Mouse (Mus musculus) liver, adult 2 months (tissue): ENCODE data around the gene Gm2663. TPM values are rescaled to one million over a fixed set of nuclear protein-coding genes. Genes with fewer than 3 reads are reported as not detected.
"Not testable (repeated sequence)": the region's sequence is repeated elsewhere in the genome, so short reads cannot be mapped to it uniquely, and the experiment has no call there.

ENCODE experiments used
- DNase-seq: peaks from one replicate; pipeline ENCODE4 v3.0.0-alpha.2; 2011; ENCODE audit warnings: low read depth, low spot score; ENCODE audit errors: extremely low read depth
- H3K27ac ChIP-seq: fragments of 200-500 bp; replicated peaks from 2 replicates; pipeline ENCODE4 v1.5.1; 2012; ENCODE audit warnings: low read depth, mild to moderate bottlenecking, control low read depth, inconsistent platforms, low read length; ENCODE audit not compliant: insufficient read depth
- H3K27me3 ChIP-seq: fragments of 200-500 bp; 2 replicates; pipeline ENCODE4 v1.6.1; 2012; ENCODE audit warnings: mild to moderate bottlenecking, moderate library complexity, low read length, inconsistent platforms; ENCODE audit not compliant: control insufficient read depth, insufficient read depth
- H3K36me3 ChIP-seq: fragments of 200-500 bp; 2 replicates; pipeline ENCODE4 v1.6.1; 2012; ENCODE audit warnings: low read length, inconsistent platforms; ENCODE audit not compliant: control insufficient read depth, insufficient read depth
- H3K4me1 ChIP-seq: fragments of 200-500 bp; 2 replicates; pipeline ENCODE4 v1.6.1; 2011; ENCODE audit warnings: low read length; ENCODE audit not compliant: control insufficient read depth, insufficient read depth
- H3K4me3 ChIP-seq: fragments of 200-500 bp; 2 replicates; pipeline ENCODE4 v1.5.1; 2011; ENCODE audit warnings: low read depth, mild to moderate bottlenecking, control low read depth, low read length, moderate library complexity; ENCODE audit not compliant: insufficient read depth
- H3K79me2 ChIP-seq: fragments of 200-500 bp; 2 replicates; pipeline ENCODE4 v1.6.1; 2012; ENCODE audit warnings: inconsistent platforms, mild to moderate bottlenecking, low read length, moderate library complexity; ENCODE audit not compliant: control insufficient read depth, insufficient read depth
- H3K9ac ChIP-seq: fragments of 200-500 bp; 2 replicates; pipeline ENCODE4 v1.6.1; 2012; ENCODE audit warnings: low read depth, mild to moderate bottlenecking, control low read depth, inconsistent platforms, low read length
- CTCF ChIP-seq: fragments of 200-500 bp; IDR thresholded peaks from 2 replicates; pipeline ENCODE4 v1.5.1; 2011; ENCODE audit warnings: low read depth, low read length, control low read depth
- POLR2A ChIP-seq: fragments of 200-500 bp; IDR thresholded peaks from 2 replicates; pipeline ENCODE4 v1.6.1; 2011; ENCODE audit warnings: low read length, control low read depth; ENCODE audit not compliant: insufficient read depth; ENCODE audit errors: extremely low read depth
- WGBS: fragments of 180-500 bp; shearing (Covaris S2); methylation state at CpG from one replicate; pipeline ENCODE4 v1.1.7; 2018; 5-methylcytosine and 5-hydroxymethylcytosine counted together
- polyA plus RNA-seq: library from polyadenylated mRNA; depleted of rRNA; stranded (reverse); fragments of >200 nt; gene quantifications from 2 replicates; pipeline ENCODE4 v1.2.3, GENCODE M21; 2012; rRNA removed
- total RNA-seq: library from RNA; depleted of rRNA; stranded (reverse); fragments of >200 nt; gene quantifications from 2 replicates; pipeline ENCODE4 v1.2.3, GENCODE M21; 2014; rRNA removed

The Gm2663 gene
- not detected in 2 replicates for total RNA-seq
- polyA plus RNA-seq = not detected in 2 replicates

DNA sequence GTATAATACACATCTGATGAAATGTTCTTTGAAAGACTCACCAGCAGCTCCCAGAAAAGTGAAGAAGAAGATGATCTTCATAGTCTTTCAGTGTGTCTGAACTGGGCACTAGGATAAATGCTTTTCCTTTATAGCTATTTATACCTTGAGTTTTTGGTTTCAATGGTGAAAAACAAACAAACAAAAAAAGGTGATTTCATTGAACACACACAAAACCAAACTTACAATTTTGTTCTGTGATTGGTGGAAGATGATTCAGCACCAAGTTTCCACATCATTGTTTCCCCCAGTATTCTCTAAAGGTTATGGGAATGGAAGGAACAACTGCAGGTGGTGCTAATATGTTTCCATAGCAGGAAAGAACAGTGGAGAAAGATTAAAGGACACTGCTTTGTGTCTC lies at the start of gene Gm2663:
TSS of gene Gm2663 (minus strand) at position 101 of the 400 bp plus-strand sequence.
- H3K4me3 ChIP-seq, DNase-seq, H3K27ac ChIP-seq, H3K79me2 ChIP-seq, H3K4me1 ChIP-seq, H3K27me3 ChIP-seq, H3K9ac ChIP-seq, H3K36me3 ChIP-seq: not testable (repeated sequence)

GRCm38 (mm10) chr6:41048602-41049001 lies 49.3 kb upstream of the Gm2663 start:
- H3K27me3 ChIP-seq = no peaks in the 10 kb centered on the region
- no peaks in the 10 kb centered on the region for H3K36me3 ChIP-seq
- no peak for DNase-seq
- H3K4me1 ChIP-seq = peaks cover 5% of the 10 kb centered on the region; the same call in 1 of the 2 replicates
- 57% methylated on average over 1 of the region's 1 CpGs for WGBS
- H3K9ac ChIP-seq = no peak overlapping the region
- H3K4me3 ChIP-seq = no peak overlapping the region
- H3K27ac ChIP-seq = no peak overlapping the region
- no peaks in the 10 kb centered on the region for H3K79me2 ChIP-seq
- TF ChIP-seq CTCF (no peak), POLR2A (no peak)

DNA sequence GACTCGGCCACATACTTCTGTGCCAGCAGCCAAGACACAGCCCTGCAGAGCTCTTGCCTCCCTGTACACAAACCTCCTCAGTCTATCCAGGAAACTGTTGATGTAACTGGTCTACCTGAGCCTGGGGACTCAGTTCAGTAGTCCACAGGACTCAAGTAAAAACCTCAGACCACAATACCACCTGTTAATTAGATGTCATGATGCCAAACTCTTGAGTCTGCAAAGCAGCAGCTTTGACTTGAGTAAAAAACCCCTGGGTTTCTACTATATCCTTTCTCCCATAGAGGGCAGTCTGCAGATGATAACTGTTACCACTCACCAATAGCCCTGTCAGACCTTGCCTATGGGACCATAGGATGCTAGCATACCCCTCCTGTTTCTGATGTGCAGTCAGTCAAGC lies 48.7 kb upstream of the Gm2663 start:
- Histone ChIP-seq H3K27me3 (no peaks in the 10 kb centered on the region), H3K9ac (no peak overlapping the region), H3K36me3 (no peaks in the 10 kb centered on the region), H3K27ac (no peak overlapping the region), H3K79me2 (no peaks in the 10 kb centered on the region), H3K4me1 (peaks cover 5% of the 10 kb centered on the region; the same call in 1 of the 2 replicates), H3K4me3 (no peak overlapping the region)
- TF ChIP-seq CTCF (no peak), POLR2A (no peak)
- no peak for DNase-seq
- 87% methylated on average over 1 of the region's 1 CpGs for WGBS

DNA sequence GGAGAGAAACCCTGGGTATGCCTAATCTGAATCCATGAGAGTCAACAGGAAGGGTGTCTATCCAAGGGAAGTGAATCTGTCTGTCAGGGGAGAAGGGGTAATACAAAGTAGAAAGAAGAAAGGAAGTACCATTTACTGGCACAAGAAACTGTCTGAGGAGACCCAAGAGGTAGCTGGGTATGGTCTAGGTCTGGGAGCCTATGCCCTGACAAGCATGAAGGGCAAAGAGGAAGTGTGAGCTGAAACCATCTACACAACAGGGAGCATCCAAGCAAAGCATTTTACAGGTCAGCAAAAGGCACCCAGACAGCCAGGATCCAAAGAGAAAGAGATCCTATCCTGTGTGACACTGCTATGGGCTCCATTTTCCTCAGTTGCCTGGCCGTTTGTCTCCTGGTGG lies 47.9 kb upstream of the Gm2663 start:
- no peak overlapping the region for H3K27ac ChIP-seq
- H3K4me3 ChIP-seq = no peak overlapping the region
- no peak for TF ChIP-seq CTCF
- TF ChIP-seq POLR2A = no peak
- no peaks in the 10 kb centered on the region for H3K27me3 ChIP-seq
- 81% methylated on average over 1 of the region's 1 CpGs for WGBS
- no peak overlapping the region for H3K9ac ChIP-seq
- H3K36me3 ChIP-seq = no peaks in the 10 kb centered on the region
- no peaks in the 10 kb centered on the region for H3K79me2 ChIP-seq
- no peak for DNase-seq
- peaks cover 5% of the 10 kb centered on the region; the same call in 1 of the 2 replicates for H3K4me1 ChIP-seq

DNA sequence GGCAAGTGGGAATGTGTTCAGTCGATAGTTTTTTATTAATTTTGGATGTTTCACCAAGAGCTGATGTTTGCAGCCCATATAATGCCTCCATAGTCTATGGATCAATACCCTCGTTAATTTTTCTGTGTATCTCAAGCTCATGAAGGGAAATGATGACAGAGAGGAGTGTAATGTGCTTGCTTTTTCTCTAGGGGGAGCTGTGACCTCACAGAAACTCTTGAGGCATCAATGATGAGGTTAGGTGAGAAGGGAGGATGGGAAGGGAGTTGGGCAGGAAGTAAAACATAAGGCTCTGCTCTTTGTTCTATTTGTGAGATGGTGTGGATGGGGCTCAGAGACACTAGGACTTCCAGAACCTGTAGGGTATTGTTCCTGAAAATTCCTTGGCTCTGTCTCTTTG lies 47.3 kb upstream of the Gm2663 start:
- H3K9ac ChIP-seq = no peak overlapping the region
- no peaks in the 10 kb centered on the region for H3K79me2 ChIP-seq
- H3K27me3 ChIP-seq = no peaks in the 10 kb centered on the region
- no peak overlapping the region for H3K27ac ChIP-seq
- peaks cover 5% of the 10 kb centered on the region; the same call in 1 of the 2 replicates for H3K4me1 ChIP-seq
- WGBS = 31% methylated on average over 2 of the region's 2 CpGs
- peak; percentile 38 for TF ChIP-seq CTCF
- TF ChIP-seq POLR2A = no peak
- peak; percentile 44 for DNase-seq
- no peaks in the 10 kb centered on the region for H3K36me3 ChIP-seq
- H3K4me3 ChIP-seq = no peak overlapping the region

DNA sequence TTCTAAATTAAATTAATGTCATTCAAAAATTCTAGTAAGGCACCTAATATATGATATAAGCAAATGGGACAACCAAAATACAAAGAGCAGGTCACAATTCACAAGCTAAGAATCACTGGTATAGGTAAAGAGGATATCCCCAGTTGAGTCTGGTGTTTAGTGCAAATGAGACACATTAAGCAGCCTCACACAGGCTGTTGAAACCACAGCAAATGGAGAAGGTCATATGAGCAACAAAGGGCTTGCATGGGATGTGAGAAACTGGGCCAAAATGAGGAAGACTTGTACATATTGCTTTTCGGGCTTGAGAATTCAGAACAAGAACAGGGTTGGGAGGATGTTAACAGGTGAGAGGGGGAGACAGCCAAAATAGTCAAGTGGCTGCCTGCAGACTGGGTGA lies 45.5 kb upstream of the Gm2663 start:
- WGBS = 25% methylated on average over 1 of the region's 1 CpGs

More for the DNA sequence above, 45.5 kb upstream of the Gm2663 start:
- peaks cover 5% of the 10 kb centered on the region; the same call in 1 of the 2 replicates for H3K4me1 ChIP-seq
- no peak overlapping the region for H3K4me3 ChIP-seq
- no peak overlapping the region for H3K9ac ChIP-seq
- H3K79me2 ChIP-seq = no peaks in the 10 kb centered on the region
- H3K27ac ChIP-seq = no peak overlapping the region
- H3K27me3 ChIP-seq = no peaks in the 10 kb centered on the region
- TF ChIP-seq CTCF (no peak), POLR2A (no peak)
- H3K36me3 ChIP-seq = no peaks in the 10 kb centered on the region
- no peak for DNase-seq
